Mouse (Mus musculus): ENCODE measurements around the gene Knop1.

Knop1 gene

DNA sequence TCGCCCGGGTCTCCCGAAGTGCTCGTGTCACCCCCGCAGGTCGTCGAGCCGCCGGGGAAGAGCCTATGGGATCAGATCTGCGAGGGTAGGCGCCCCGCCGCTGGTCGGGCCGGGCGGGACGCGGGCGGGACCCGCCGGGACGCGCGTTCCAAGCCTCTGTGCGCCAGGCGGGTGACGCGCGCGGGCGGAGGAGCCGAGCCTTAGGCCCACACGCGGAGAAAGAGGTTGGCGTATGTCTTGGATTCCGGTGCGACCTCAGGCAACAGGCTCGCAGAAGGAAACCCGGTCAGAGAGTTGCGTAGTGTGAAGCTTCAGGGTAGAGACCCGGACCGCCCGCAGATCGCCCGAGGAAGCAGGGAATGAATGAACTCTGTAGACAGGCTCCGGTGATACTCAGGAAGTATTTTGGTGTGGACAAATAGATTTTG is at the start of gene Knop1:
TSS of gene Knop1 (minus strand) at position 378 of the 428 bp plus-strand sequence.
- Histone ChIP-seq H3K36me3 (ENCODE audit: control insufficient read depth, insufficient read depth, low read length, poor library complexity, severe bottlenecking) (peaks cover 1% of the 10 kb centered on the region), H3K27me3 (ENCODE audit: control insufficient read depth, insufficient read depth, low read length, poor library complexity, severe bottlenecking) (no peaks in the 10 kb centered on the region)
- DNase-seq (ENCODE audit: low read depth, low spot score), result no peak

DNA sequence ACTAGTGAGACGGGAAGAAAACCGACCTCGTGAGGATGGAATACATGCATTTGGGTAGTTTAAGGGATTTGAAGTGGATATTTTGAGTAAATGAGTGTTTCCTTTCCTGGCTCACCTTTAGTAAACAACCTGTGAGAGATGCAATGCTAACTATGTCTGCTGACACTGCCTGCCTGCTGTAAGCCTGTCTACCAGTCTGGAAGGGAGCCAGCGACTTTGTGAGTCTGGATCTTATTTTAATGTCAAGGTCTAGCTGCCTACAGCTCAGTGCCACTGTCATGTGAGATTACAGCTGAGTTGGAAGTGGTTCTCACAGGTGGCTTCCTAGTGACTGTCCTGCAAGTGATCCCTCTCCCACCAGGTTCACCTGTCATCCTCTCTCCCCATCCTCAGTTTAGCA is 48.5 kb upstream of the Knop1 start:
- no peak for DNase-seq (ENCODE audit: low read depth, low spot score)
- Histone ChIP-seq H3K36me3 (ENCODE audit: control insufficient read depth, insufficient read depth, low read length, poor library complexity, severe bottlenecking) (no peaks in the 10 kb centered on the region), H3K27me3 (ENCODE audit: control insufficient read depth, insufficient read depth, low read length, poor library complexity, severe bottlenecking) (no peaks in the 10 kb centered on the region)

DNA sequence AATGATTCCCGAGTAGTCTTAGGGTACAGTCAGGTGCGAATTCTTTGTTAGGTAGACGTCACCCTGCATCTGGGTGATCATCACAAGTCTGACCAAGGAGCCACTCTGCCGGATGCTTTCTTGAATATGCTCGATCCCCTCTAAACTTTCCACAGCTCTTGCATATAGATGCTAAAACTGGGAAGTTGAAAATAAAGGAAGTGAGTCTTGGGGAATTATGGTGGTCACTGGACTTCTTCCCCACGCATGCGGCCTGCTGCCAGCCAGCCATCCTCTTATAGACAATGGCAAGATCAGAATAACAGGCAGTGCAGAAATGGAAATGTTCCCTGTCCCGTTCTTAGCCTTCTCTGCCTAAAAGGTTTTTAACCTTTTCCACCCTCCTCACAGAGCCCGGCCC is 47.8 kb upstream of the Knop1 start:
- H3K36me3 ChIP-seq (ENCODE audit: control insufficient read depth, insufficient read depth, low read length, poor library complexity, severe bottlenecking), result no peaks in the 10 kb centered on the region
- H3K27me3 ChIP-seq (ENCODE audit: control insufficient read depth, insufficient read depth, low read length, poor library complexity, severe bottlenecking), result no peaks in the 10 kb centered on the region
- no peak for DNase-seq (ENCODE audit: low read depth, low spot score)

DNA sequence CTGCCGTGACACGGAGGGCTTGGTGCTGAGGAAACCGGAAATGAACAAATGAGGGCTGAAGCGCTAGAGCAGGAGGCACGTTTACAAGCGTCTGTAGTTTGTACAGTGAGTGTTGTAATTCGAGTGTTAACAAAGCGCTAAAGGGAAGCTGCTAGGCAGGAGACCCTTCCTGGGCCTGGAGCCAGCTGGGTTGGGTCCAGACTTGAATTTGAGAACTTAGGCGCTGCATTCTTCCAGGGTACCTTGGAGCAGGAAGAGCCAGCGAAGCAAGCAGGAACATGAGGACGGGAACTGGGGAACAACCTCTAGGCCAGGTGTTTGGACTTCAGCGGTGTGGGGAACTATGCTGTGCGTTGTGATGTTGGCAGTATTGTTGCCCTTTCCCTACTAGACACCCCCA is 46.9 kb upstream of the Knop1 start:
- Histone ChIP-seq H3K36me3 (ENCODE audit: control insufficient read depth, insufficient read depth, low read length, poor library complexity, severe bottlenecking) (no peaks in the 10 kb centered on the region), H3K27me3 (ENCODE audit: control insufficient read depth, insufficient read depth, low read length, poor library complexity, severe bottlenecking) (no peaks in the 10 kb centered on the region)
- no peak for DNase-seq (ENCODE audit: low read depth, low spot score)

DNA sequence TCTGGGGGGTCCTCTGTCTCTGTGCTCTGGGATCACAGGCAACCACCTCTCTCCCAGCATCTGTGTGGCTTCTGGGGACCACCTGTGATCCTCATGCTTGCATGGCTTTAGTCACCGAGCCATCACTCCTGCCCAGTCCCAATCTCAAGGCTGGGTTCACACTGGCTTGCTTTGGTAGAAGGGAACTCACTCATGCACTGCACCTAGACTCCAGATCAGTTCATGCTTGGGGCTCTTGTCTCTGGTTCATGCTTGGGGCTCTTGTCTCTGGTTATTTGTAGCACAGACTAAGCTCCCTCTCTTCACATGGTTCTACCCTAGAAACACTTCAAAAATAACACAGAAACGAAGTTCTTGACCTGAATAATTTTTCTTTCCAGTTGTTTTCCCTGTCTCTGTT is 44.0 kb upstream of the Knop1 start:
- H3K27me3 ChIP-seq (ENCODE audit: control insufficient read depth, insufficient read depth, low read length, poor library complexity, severe bottlenecking), result no peaks in the 10 kb centered on the region
- no peak for DNase-seq (ENCODE audit: low read depth, low spot score)
- no peaks in the 10 kb centered on the region for H3K36me3 ChIP-seq (ENCODE audit: control insufficient read depth, insufficient read depth, low read length, poor library complexity, severe bottlenecking)

GRCm38 (mm10) chr7:118898063-118898462 is 42.0 kb upstream of the Knop1 start:
- no peaks in the 10 kb centered on the region for H3K27me3 ChIP-seq (ENCODE audit: control insufficient read depth, insufficient read depth, low read length, poor library complexity, severe bottlenecking)
- DNase-seq (ENCODE audit: low read depth, low spot score), result peak; percentile 1
- no peaks in the 10 kb centered on the region for H3K36me3 ChIP-seq (ENCODE audit: control insufficient read depth, insufficient read depth, low read length, poor library complexity, severe bottlenecking)

GRCm38 (mm10) chr7:118895469-118896450 is 39.7 kb upstream of the Knop1 start:
- H3K27me3 ChIP-seq (ENCODE audit: control insufficient read depth, insufficient read depth, low read length, poor library complexity, severe bottlenecking), result no peaks in the 10 kb centered on the region
- H3K36me3 ChIP-seq (ENCODE audit: control insufficient read depth, insufficient read depth, low read length, poor library complexity, severe bottlenecking), result no peaks in the 10 kb centered on the region
- DNase-seq (ENCODE audit: low read depth, low spot score), result no peak

GRCm38 (mm10) chr7:118889046-118889680 is 33.1 kb upstream of the Knop1 start:
- no peaks in the 10 kb centered on the region for H3K36me3 ChIP-seq (ENCODE audit: control insufficient read depth, insufficient read depth, low read length, poor library complexity, severe bottlenecking)
- H3K27me3 ChIP-seq (ENCODE audit: control insufficient read depth, insufficient read depth, low read length, poor library complexity, severe bottlenecking), result no peaks in the 10 kb centered on the region
- no peak for DNase-seq (ENCODE audit: low read depth, low spot score)

GRCm38 (mm10) chr7:118887303-118888055 is 31.4 kb upstream of the Knop1 start:
- no peak for DNase-seq (ENCODE audit: low read depth, low spot score)
- H3K27me3 ChIP-seq (ENCODE audit: control insufficient read depth, insufficient read depth, low read length, poor library complexity, severe bottlenecking), result no peaks in the 10 kb centered on the region
- H3K36me3 ChIP-seq (ENCODE audit: control insufficient read depth, insufficient read depth, low read length, poor library complexity, severe bottlenecking), result no peaks in the 10 kb centered on the region

DNA sequence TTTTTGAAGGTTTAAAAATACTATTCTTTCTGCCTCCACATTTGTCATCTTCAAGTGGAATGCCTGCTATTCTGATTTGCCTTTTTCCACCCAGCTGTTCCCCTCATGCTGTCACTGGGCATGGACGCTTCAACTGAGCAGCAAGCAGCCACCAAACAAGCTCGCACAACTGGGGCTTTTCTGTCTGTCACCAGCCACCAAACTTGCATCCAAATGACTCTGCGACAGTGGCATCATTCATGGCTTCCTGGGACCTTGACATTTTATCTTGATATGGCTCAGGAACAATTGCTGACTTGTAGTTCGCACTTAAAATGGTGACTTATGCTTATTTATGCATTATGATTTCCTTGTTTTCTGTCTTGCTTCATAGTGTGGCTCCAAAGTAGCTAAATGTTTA is 28.9 kb upstream of the Knop1 start:
- DNase-seq (ENCODE audit: low read depth, low spot score), result no peak
- no peaks in the 10 kb centered on the region for H3K36me3 ChIP-seq (ENCODE audit: control insufficient read depth, insufficient read depth, low read length, poor library complexity, severe bottlenecking)
- no peaks in the 10 kb centered on the region for H3K27me3 ChIP-seq (ENCODE audit: control insufficient read depth, insufficient read depth, low read length, poor library complexity, severe bottlenecking)

- H3K36me3 ChIP-seq (ENCODE audit: control insufficient read depth, insufficient read depth, low read length, poor library complexity, severe bottlenecking), result no peaks in the 10 kb centered on the region
- no peaks in the 10 kb centered on the region for H3K27me3 ChIP-seq (ENCODE audit: control insufficient read depth, insufficient read depth, low read length, poor library complexity, severe bottlenecking)
- no peak for DNase-seq (ENCODE audit: low read depth, low spot score)
Observed at GRCm38 (mm10) chr7:118883957-118884356, 27.9 kb upstream of the Knop1 start.

DNA sequence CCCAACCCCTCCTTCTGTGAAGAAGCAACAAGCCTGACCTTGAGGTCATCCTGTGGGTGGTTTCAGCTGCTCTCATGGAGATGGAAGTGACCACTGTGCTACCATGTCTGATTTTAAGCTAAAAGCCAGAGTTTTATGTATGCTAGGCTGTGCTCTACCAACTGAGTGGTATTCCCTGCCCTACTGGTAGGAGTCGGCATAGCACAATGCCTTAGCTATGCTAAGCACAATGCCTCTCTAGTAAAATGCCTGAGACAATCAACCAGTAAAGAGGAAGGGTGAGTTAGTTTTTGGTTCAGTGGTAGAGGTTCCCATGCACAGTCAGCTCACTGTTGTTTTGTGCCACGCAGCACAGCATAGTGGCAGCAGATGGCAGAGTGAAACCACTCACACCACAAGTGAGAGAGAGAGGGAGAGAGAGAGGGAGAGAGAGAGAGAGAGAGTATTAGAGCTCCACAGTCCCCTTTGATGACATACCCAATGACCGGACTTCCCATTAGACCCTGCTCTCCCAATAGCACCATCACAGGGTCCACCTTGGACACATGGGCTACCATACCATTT is 23.5 kb upstream of the Knop1 start:
- Histone ChIP-seq H3K36me3 (ENCODE audit: control insufficient read depth, insufficient read depth, low read length, poor library complexity, severe bottlenecking) (no peaks in the 10 kb centered on the region), H3K27me3 (ENCODE audit: control insufficient read depth, insufficient read depth, low read length, poor library complexity, severe bottlenecking) (no peaks in the 10 kb centered on the region)
- no peak for DNase-seq (ENCODE audit: low read depth, low spot score)

DNA sequence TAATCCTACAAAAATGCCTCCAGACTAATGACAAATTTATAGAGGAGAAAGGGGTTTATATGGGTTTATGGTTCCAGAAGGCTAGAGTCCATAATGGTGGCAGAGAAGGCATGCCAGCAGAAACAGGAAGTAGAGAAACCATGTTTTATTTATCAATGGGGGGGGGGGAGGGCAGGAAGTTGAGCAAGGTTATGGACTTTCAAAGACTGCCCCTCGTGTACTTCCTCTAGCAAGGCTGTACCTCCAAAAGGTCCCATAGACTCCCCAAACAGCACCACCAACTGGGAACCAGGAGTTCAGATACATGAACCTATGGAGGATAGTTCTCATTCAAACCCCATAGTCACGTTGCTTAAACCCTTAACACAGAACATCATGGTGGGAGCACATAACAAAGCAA is 9.3 kb upstream of the Knop1 start:
- no peaks in the 10 kb centered on the region for H3K27me3 ChIP-seq (ENCODE audit: control insufficient read depth, insufficient read depth, low read length, poor library complexity, severe bottlenecking)
- no peaks in the 10 kb centered on the region for H3K36me3 ChIP-seq (ENCODE audit: control insufficient read depth, insufficient read depth, low read length, poor library complexity, severe bottlenecking)
- no peak for DNase-seq (ENCODE audit: low read depth, low spot score)

DNA sequence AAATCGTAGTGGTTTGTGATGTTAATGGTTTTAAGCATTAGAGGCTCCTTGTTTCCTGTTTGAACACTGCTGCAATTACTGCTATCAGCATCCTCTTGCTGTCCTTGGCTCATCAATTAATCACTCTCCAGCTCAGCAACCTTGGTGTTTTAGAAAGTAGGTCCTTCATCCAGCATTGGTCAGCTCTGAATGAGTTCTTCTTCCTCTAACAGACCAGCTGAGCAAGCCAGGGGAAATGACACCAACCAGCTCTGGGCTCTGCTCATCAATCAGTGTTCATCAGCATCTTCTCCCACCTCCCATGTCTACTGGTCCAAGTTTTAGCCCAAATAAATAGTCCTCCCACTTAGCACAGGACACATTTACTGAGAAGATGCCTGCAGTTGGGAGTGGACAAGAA is 2.6 kb upstream of the Knop1 start:
- Histone ChIP-seq H3K27me3 (ENCODE audit: control insufficient read depth, insufficient read depth, low read length, poor library complexity, severe bottlenecking) (no peaks in the 10 kb centered on the region), H3K36me3 (ENCODE audit: control insufficient read depth, insufficient read depth, low read length, poor library complexity, severe bottlenecking) (no peaks in the 10 kb centered on the region)
- DNase-seq (ENCODE audit: low read depth, low spot score), result no peak
